Mouse (Mus musculus) cerebellum, adult 9-11 months (tissue): ENCODE results near the gene Rims3.

Experiments
- DNase-seq: peaks from one replicate; pipeline ENCODE4 v3.0.0; 2022

Gene Rims3

DNA sequence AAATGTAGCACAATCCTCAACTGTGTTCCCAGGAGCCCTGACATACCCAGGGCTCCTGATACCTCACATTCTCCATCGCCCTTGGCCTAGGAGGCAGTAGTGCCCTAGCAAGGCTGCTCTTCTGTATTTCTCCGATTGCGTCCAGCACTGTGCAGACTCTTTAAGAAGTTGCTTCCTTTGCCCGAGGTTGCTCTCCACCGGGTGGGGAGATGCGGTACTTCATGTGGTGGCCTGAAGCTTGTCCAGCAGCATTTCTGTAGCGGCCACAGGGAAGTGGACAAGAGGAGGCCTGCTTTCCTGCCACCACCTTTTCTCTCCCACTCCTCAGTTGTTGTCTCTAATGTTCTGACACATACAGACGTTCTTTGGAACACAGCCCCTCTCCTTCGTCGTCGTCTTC lies 40.0 kb downstream of the Rims3 start:
- peak; percentile 50 for DNase-seq

DNA sequence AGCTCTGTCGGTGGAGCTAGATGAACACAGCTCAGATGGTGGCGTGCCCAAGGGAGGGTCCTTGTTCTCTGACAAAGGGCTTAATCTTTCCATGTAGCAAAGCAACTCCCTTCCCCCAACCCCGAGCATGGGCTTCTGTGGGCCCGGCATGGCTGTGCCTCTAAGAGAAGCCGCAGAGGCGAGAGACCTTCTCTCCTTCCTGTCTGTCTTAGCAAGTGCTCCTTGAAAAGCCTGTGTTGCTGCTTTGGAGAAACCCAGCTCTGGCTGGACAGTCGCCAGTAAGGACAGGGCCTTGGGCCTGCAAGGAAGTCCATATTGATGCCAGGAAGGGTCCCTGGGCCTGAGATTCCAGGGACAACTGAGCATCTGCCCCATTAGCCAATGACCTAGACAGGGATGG lies 40.6 kb downstream of the Rims3 start:
- peak; percentile 66 for DNase-seq

DNA sequence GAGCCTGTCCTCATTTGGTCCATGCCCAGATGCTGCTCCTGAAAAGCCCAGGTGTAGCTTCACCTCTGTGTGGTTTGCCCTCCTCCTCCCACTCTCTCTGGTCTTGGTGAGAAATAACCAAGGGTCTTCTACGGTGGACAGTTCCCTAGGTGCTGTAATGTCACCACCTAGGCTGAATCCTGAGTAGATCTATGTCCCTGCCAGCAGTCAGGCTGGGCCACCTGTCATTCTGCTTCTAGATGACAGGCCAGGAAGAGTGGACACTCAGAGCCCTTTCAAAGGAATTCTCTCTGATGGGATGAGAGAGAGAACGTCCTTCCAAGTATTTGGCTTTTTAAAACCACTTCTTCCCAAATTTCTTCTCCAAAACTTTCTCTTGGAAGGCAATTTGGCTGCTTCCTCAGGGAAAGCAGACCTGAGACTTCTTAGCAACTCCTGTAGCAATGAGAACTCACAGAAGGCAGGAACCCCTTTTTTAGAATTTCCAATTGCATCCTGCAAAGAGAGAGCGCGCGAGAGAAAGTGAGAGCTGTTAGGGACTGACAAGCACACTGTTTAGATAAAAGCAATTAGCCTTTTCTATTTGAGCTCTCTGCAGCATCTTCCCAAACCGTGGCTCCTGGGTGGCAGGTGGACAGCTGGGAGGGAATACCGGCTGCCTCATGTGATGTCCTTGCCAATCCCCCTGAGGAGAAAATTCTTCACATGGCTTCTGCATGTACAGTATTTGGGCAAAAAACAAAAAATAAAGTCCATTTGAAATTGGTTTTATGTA lies 41.4 kb downstream of the Rims3 start:
- DNase-seq, result peak; percentile 57

DNA sequence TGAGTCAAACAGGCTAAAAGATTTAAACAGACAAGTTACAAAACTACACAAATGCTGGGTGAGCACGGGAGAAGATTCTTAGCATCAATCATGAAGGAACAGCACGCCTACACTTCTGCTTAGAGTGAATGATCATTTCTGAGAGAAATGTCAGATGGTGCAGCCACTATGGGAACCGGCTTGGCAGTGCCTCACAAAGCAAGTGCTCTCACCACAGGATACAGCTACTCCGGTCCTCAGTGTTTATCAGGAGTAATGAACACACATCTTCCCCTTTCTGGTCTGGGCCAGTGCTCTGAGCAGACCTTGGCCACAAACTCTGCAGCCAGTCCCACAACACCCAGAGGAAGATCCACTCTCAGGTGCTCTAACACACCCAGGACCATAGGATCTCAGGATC lies 49.9 kb downstream of the Rims3 start:
- DNase-seq, result no peak

DNA sequence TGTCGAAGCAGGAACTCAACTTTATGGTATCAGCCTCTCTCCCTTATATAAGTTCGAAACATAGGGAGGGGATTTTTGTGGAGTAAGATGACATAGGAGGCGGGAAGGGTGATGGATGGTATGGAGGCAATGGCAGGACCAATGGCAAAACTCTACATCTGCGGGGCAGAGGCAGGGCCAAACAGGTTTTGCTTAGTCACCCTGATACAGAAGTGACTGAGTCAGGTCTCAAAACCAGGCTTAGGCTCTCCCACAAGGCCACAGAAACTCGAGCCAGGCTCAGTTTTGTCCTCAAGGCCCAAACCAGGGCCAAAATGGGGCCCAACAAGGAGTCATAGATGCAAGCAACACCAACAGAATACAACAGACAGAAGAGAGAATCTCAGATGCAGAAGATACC lies 51.0 kb downstream of the Rims3 start:
- DNase-seq, result no peak

DNA sequence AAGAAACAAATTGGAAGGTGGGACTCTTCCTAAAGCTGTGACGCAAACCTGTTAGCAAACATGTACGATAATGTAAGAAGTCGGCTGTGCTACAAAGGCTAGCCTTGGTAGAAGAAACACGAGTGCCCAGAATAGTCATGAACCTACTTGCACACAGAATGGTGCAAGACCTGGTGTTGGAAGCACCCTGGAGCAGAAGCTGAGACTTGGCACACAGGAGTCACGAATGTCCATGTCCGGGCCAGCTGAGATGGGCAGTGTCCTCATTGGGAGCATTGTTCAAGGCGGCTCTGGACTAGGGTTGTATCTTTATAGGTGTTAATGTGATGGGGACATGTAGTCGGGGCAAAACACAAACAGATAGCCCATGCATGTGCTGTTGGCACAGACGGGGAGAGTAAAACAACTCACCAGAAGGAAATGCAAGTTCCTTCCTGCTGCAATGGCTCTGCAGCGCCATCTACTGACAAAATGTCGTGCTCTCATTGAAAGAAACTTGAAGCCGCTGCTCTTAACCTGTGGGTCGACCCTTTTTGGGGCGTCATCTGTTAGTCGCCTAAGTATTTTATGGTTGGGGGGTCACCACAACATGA lies 55.0 kb downstream of the Rims3 start:
- peak; percentile 74 for DNase-seq

DNA sequence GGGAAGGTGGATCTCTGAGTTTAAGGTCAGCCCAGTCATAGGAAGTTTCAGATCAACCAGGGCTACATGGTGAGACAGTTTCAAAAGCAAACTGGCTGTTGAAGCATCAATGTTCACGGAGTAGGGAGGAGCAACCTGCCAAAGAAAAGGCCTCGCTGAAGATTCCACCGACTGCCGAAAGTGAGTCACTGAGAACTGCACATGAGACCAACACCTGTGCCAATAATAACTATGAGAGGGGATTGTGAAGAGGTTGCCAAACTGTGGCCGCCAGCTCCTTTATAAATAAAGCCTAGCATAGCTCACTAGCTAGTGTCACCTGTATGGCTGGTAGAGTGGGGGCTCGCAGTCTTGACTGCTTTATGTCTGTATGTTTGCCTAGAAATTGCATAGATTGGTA lies 56.5 kb downstream of the Rims3 start:
- DNase-seq, result no peak

DNA sequence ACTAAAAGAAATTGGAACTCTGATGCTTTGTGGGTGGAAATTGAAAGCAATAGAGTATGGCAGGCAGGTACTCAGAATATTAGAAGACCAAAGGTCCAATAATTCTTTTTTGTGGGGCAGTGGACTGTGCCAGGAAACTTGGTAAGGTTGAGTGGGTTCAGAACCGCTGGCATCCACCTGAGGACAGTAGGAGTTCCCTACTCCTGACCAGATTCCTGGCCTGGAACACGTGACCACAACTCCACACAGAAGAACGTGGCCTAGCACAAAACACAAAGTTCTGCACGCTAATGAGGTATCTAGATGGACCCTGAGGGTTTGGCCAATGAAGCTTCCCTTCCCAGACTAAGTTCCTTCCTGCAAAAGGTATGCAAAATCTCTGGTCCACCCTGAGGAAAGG lies 58.2 kb downstream of the Rims3 start:
- no peak for DNase-seq

DNA sequence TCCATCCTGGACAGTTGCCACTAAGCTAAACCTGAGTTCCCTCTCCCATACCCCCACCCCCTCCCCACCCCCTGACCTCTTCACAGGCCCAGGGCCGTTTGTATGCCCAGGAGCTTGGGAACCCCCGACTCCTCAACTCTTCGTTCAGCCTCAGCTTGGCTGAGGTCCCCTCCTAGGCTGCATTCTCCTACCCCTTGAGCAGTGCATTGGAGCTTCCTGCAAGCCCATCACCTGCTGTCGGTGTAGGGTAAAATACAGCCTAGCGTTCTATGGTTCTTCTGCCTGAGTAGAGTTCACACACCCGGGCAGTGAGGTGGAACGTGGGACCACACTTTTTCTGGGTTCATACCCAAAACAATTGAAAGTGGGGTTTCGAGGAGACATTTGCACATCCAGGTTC lies 58.8 kb downstream of the Rims3 start:
- DNase-seq, result no peak

DNA sequence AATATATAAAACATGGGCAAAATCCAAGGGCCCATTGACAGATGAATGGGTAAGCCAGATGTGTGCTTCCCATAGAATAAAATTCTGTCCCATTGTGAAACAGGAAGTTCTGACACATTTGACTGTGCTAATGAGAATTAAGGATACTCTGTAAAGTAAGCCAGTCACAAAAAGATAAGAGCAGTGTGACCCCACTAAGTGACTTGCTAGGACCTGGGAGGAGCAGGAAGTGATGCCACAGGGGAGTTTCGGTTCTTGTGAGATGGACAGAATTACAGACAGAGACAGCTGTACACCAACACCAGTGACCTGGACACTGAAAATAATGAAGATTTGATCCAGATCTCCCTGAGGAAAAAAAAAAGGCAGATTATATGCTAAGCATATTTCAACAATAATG lies 59.2 kb downstream of the Rims3 start:
- no peak for DNase-seq

DNA sequence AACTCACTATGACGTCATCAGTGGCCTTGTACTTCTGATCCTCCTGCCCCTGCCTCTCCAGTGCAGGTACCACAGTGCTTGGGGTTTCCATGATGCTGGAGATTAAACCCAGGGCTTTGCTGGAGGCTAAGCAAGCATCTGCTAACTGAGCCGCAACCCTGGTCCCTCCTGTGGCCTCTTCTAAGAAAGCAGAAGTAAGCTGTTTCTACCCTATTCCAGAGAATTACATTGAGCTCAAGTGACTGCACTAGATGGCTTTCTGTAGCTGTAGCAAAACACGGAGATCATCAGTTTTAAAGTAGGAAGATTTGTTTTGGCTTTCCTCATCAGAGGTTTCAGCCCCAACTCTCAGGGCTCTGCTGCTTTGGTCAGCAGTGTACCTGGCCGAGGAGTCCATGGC lies 59.9 kb downstream of the Rims3 start:
- no peak for DNase-seq

DNA sequence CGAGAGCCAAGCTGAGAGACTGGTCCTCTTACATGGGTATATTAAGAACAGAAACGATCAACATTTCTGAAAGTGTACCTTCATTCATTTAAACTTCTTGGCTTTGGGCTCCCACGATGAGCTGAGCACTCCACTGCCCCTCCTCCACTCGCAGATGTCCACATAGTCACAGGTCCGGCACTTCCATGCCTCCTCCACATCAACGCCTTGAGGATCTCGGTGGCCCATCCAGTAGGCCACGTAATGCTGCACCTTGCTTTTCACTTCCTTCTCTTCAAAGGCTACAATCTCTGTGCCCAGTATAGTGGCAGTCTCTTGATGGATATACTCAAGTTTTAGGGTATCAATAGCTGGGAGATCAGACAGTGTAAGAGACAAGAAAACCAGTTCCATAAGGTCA lies 66.8 kb downstream of the Rims3 start:
- no peak for DNase-seq

DNA sequence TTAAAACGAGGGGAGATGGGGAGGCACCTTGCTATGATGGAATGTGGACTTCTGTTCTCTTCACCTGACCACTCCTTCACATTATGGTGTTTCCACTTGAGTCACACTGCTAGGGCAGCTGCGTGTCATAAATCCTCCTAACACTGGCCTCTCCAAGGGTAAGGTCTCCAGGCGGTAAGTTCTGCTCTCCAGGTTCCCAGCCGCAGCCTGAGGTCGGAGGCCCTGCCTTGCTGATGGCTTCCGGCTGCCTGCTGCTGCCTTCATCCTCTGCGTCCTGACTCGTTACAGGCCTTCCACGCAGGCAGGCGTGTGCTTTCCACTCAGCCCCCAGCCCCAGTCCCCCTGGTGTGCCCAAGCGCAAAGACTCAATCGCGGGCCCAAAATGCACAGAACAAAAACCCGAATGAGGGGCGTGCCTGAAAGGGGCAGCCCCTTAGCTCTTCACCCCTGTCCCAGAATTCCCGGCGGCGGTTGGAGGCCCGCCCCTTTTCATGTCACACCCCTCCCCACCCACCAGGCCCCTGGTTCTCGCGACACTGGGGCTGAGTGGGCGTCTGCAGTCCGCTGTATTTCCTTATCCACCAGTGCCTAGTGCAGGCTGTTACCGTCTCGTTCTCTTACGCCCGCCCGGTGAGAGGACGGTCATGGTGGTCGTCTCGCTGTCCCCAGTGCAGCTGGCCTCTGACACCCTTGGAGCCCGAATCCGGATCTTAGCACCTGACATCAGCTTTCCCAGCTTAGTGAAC lies 70.1 kb downstream of the Rims3 start, which contains the start of gene Exo5:
Gene Exo5 (minus strand): TSS at position 464 of the 746 bp plus-strand sequence.
- DNase-seq, result peak; percentile 84

DNA sequence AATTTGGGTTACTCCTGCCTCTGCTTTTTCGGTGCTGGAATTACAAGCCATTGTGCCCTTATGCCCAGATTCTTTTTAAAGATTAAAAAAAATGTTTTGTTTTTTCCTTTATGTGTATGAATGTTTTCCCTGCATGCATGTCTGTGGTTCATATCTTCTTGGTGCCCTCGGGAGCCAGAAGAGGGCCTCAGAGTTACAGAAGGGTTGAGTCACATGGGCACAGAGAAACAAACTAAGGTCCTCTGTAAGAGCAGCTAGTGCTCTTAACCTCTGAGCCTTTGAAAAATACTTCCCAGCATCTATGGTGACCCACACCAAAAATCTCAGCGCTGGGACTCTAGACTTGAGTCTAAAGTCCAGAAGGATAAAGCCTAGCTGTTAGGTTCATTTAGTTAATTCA lies 70.8 kb downstream of the Rims3 start:
- DNase-seq, result no peak

DNA sequence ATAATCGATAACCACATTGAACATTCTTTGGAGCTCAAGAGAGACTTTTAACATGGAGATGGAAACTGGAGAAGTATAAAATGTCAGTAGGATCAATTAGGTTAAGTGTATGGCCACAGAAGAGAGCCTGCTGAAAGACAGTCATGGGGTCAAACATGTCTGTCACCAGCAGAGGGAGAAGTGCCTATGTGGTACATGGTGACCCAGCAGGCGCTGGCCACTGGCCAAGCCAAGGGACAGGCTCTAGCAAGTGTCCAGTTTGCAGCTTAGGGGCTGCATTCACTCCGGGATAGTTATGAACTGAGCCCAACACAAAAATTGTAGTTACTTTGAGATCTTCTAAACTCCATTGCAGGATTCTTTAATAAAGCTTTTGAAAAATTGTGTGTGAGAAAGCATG lies 74.1 kb downstream of the Rims3 start:
- DNase-seq, result no peak

DNA sequence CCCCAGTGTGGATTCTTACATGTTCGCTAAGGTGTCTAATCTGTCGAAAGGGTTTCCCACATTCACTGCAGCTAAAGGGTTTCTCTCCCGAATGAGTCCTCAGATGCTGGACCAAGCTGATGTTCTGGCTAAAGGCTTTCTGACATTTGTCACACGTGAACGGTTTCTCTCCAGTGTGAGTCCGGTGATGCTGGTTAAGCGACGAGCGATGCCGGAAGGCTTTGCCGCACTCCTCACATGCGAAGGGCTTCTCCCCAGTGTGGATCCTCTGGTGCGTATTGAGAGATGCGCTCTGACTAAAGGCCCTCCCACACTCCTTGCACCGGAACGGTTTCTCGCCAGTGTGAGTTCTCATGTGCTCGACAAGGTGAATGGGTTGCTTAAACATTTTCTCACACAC lies 76.1 kb downstream of the Rims3 start:
- no peak for DNase-seq

DNA sequence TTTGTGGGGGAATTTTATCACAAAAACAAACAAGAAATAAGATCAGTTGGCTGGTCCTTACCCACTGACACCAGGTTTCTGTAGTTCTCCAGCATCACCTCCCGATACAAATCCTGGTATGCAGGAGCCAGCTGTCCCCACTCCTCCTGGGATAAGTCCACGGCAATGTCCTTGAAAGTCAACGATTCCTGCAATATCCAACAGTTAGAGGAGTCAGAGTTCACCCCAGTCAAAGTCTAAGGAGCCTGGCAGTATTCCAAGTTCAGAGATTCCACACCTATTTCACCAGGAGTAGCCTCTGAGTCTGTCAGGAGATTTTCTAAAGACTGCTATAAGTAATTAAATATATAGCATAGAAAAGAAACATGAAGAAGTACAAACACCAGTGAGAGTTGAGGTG lies 80.4 kb downstream of the Rims3 start:
- DNase-seq, result no peak
